Mouse (Mus musculus): ENCODE measurements around the gene Fer1l4. TPM values are rescaled to one million over a fixed set of nuclear protein-coding genes. Genes with fewer than 3 reads are reported as not detected.
A peak's percentile ranks its signal among the peaks of the same experiment; 100 is the strongest.

The Fer1l4 gene
- total and polyA plus RNA-seq, 3 experiments = 0.53 TPM; not detected in 2

- H3K36me3 ChIP-seq (replicated peaks) = peaks cover 52% of the 10 kb centered on the region
- ATAC-seq (ENCODE audit: extremely low read depth, insufficient number of reproducible peaks, low FRiP score, poor library complexity, severe bottlenecking) = no peak
These were observed 15.2 kb upstream of the Fer1l4 start for GRCm38 (mm10) chr2:156067916-156068315.

DNA sequence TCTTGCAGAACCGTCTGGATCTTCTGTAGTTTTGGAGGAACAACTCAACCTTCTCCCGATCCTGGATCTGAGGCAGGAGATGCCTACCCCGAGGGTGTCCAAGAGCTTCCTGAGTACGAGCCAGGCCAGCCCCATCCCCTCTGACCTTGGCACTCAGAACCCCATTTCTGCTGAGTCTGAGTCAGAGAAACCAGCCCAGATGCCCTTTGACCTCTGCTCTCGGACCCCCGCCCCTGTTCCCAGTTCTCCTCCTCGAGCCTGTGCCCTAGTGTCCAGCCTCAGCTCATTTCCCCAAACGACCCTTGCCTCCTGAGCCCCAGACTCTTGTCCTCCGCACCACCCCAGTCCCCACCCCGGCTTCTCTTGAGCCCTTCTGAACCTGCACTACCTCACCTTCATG, 13.4 kb upstream of the Fer1l4 start:
- TF ChIP-seq GATA2 (IDR thresholded peaks at IDR 0.05; ENCODE audit: borderline replicate concordance, low read depth, low read length) (no peak), POLR2AphosphoS5 (IDR thresholded peaks at IDR 0.05; ENCODE audit: insufficient replicate concordance, low read depth, low read length) (no peak), CTCF (IDR thresholded peaks at IDR 0.05; ENCODE audit: low read depth, low read length) (no peak), TAL1 (conservative IDR thresholded peaks at IDR 0.05; ENCODE audit: low read depth, low read length) (no peak), GATA1 (IDR thresholded peaks at IDR 0.05; ENCODE audit: borderline replicate concordance, low read length) (no peak)
- peaks cover 10% of the 10 kb centered on the region; the same call in 1 of the 2 replicates for H3K27me3 ChIP-seq (ENCODE audit: insufficient read depth, low read length)
- DNase-seq (ENCODE audit: low spot score) (no peak), ATAC-seq (ENCODE audit: extremely low read depth, insufficient number of reproducible peaks, low FRiP score, poor library complexity, severe bottlenecking) (no peak)
- H3K4me3 ChIP-seq (ENCODE audit: low read depth, low read length) = peak overlapping the region; percentile 80; the same call in 1 of the 2 replicates
- no peaks in the 10 kb centered on the region for H3K9me3 ChIP-seq (replicated peaks)
- peaks cover 36% of the 10 kb centered on the region for H3K36me3 ChIP-seq (replicated peaks)
- peaks cover 13% of the 10 kb centered on the region for H3K4me1 ChIP-seq (ENCODE audit: insufficient read depth, low read depth, low read length)

More at GRCm38 (mm10) chr2:156067916-156068315, 15.2 kb upstream of the Fer1l4 start:
- Histone ChIP-seq H3K27me3 (ENCODE audit: insufficient read depth, low read length) (0 out of 2 replicates have a peak, but pooled peaks cover 5% of the 10 kb centered on the region), H3K9me3 (replicated peaks) (no peaks in the 10 kb centered on the region), H3K4me1 (ENCODE audit: insufficient read depth, low read depth, low read length) (peaks cover 13% of the 10 kb centered on the region), H3K4me3 (ENCODE audit: low read depth, low read length) (no peak overlapping the region)
- no peak for DNase-seq (ENCODE audit: low spot score)
- no peak for TF ChIP-seq POLR2AphosphoS5 (IDR thresholded peaks at IDR 0.05; ENCODE audit: insufficient replicate concordance, low read depth, low read length)
- TF ChIP-seq GATA2 (IDR thresholded peaks at IDR 0.05; ENCODE audit: borderline replicate concordance, low read depth, low read length) = no peak
- TF ChIP-seq CTCF (IDR thresholded peaks at IDR 0.05; ENCODE audit: low read depth, low read length) = no peak
- TF ChIP-seq GATA1 (IDR thresholded peaks at IDR 0.05; ENCODE audit: borderline replicate concordance, low read length) = no peak
- no peak for TF ChIP-seq TAL1 (conservative IDR thresholded peaks at IDR 0.05; ENCODE audit: low read depth, low read length)

- ATAC-seq (ENCODE audit: extremely low read depth, insufficient number of reproducible peaks, low FRiP score, poor library complexity, severe bottlenecking) = peak; percentile 45
- Histone ChIP-seq H3K36me3 (replicated peaks) (peaks cover 31% of the 10 kb centered on the region), H3K27me3 (ENCODE audit: insufficient read depth, low read length) (peaks cover 11% of the 10 kb centered on the region; the same call in 1 of the 2 replicates), H3K4me1 (ENCODE audit: insufficient read depth, low read depth, low read length) (peaks cover 13% of the 10 kb centered on the region), H3K4me3 (ENCODE audit: low read depth, low read length) (peak within 1 kb of the TSS; percentile 80), H3K9me3 (replicated peaks) (no peaks in the 10 kb centered on the region)
- DNase-seq (ENCODE audit: low spot score) = peak; percentile 87
- TF ChIP-seq CTCF (IDR thresholded peaks at IDR 0.05; ENCODE audit: low read depth, low read length) (no peak), POLR2AphosphoS5 (IDR thresholded peaks at IDR 0.05; ENCODE audit: insufficient replicate concordance, low read depth, low read length) (no peak), GATA1 (IDR thresholded peaks at IDR 0.05; ENCODE audit: borderline replicate concordance, low read length) (no peak)
These were observed 12.6 kb upstream of the Fer1l4 start, which contains the start of gene Spag4 for GRCm38 (mm10) chr2:156065099-156066041. Spag4 (plus strand) TSS chr2:156065175.

GRCm38 (mm10) chr2:156047929-156048328, 4.8 kb downstream of the Fer1l4 start:
- H3K4me3 ChIP-seq (ENCODE audit: low read depth, low read length) = no peak overlapping the region
- ATAC-seq (ENCODE audit: extremely low read depth, insufficient number of reproducible peaks, low FRiP score, poor library complexity, severe bottlenecking) (no peak), DNase-seq (ENCODE audit: low spot score) (no peak)
- H3K36me3 ChIP-seq (replicated peaks) = no peaks in the 10 kb centered on the region
- H3K27me3 ChIP-seq (ENCODE audit: insufficient read depth, low read length) = peaks cover 80% of the 10 kb centered on the region
- TF ChIP-seq GATA1 (IDR thresholded peaks at IDR 0.05; ENCODE audit: borderline replicate concordance, low read length) (no peak), CTCF (IDR thresholded peaks at IDR 0.05; ENCODE audit: low read depth, low read length) (no peak)
- H3K9me3 ChIP-seq (replicated peaks) = no peaks in the 10 kb centered on the region
- H3K4me1 ChIP-seq (ENCODE audit: insufficient read depth, low read depth, low read length) = peaks cover 6% of the 10 kb centered on the region; the same call in 1 of the 2 replicates

DNA sequence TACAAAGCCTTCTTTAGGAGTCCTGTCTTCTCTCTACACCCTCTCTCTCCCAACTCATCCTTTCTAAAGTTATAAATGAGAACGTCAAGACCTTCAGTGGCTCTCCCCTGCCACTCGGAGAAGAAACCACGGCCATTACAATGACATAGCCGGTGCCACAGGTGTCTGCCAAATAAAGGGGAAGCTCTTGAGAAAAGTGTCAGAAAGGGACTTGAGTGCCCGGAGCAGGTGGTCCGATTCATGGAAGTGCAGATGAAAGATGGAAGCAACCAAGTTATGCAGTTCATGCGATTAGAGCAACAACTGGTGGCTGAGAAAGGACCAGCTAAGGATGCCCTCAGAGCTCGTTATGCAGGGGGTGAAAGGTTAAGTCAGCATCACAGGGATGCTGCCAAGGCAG, 9.8 kb downstream of the Fer1l4 start:
- DNase-seq (ENCODE audit: low spot score) = no peak
- H3K4me3 ChIP-seq (ENCODE audit: low read depth, low read length) = no peak overlapping the region
- H3K9me3 ChIP-seq (replicated peaks) = no peaks in the 10 kb centered on the region
- TF ChIP-seq GATA1 (IDR thresholded peaks at IDR 0.05; ENCODE audit: borderline replicate concordance, low read length) (no peak), POLR2AphosphoS5 (IDR thresholded peaks at IDR 0.05; ENCODE audit: insufficient replicate concordance, low read depth, low read length) (no peak), CTCF (IDR thresholded peaks at IDR 0.05; ENCODE audit: low read depth, low read length) (no peak), GATA2 (IDR thresholded peaks at IDR 0.05; ENCODE audit: borderline replicate concordance, low read depth, low read length) (no peak), TAL1 (conservative IDR thresholded peaks at IDR 0.05; ENCODE audit: low read depth, low read length) (no peak)
- ATAC-seq (ENCODE audit: extremely low read depth, insufficient number of reproducible peaks, low FRiP score, poor library complexity, severe bottlenecking) = no peak
- no peaks in the 10 kb centered on the region for H3K36me3 ChIP-seq (replicated peaks)
- peaks cover 3% of the 10 kb centered on the region; the same call in 1 of the 2 replicates for H3K4me1 ChIP-seq (ENCODE audit: insufficient read depth, low read depth, low read length)
- H3K27me3 ChIP-seq (ENCODE audit: insufficient read depth, low read length) = peaks cover 59% of the 10 kb centered on the region

- DNase-seq (ENCODE audit: low spot score) = no peak
- no peak overlapping the region for H3K4me3 ChIP-seq (ENCODE audit: low read depth, low read length)
- TF ChIP-seq CTCF (IDR thresholded peaks at IDR 0.05; ENCODE audit: low read depth, low read length) (no peak), GATA1 (IDR thresholded peaks at IDR 0.05; ENCODE audit: borderline replicate concordance, low read length) (no peak), POLR2AphosphoS5 (IDR thresholded peaks at IDR 0.05; ENCODE audit: insufficient replicate concordance, low read depth, low read length) (no peak), GATA2 (IDR thresholded peaks at IDR 0.05; ENCODE audit: borderline replicate concordance, low read depth, low read length) (no peak), TAL1 (conservative IDR thresholded peaks at IDR 0.05; ENCODE audit: low read depth, low read length) (no peak)
- H3K4me1 ChIP-seq (ENCODE audit: insufficient read depth, low read depth, low read length) = peaks cover 2% of the 10 kb centered on the region; the same call in 1 of the 2 replicates
- H3K9me3 ChIP-seq (replicated peaks) = no peaks in the 10 kb centered on the region
- no peaks in the 10 kb centered on the region for H3K36me3 ChIP-seq (replicated peaks)
- no peak for ATAC-seq (ENCODE audit: extremely low read depth, insufficient number of reproducible peaks, low FRiP score, poor library complexity, severe bottlenecking)
- H3K27me3 ChIP-seq (ENCODE audit: insufficient read depth, low read length) = peaks cover 64% of the 10 kb centered on the region
These were observed 13.4 kb downstream of the Fer1l4 start for GRCm38 (mm10) chr2:156039390-156039789.

Data from G1E (cell line).